Mouse (Mus musculus): ENCODE measurements around the gene Dnaja3.

Gene Dnaja3

GRCm38 (mm10) chr16:4725266-4725665 lies 85.5 kb downstream of the Dnaja3 start:
- DNase-seq (ENCODE audit: low spot score) = no peak

GRCm38 (mm10) chr16:4725780-4726527 lies 86.2 kb downstream of the Dnaja3 start, which contains the start of gene Hmox2:
Gene Hmox2, plus strand, starts transcription at chr16:4726361.
- DNase-seq (ENCODE audit: low spot score) = peak; percentile 90

GRCm38 (mm10) chr16:4726528-4727128 lies 86.8 kb downstream of the Dnaja3 start:
- DNase-seq (ENCODE audit: low spot score) = peak; percentile 34

GRCm38 (mm10) chr16:4727526-4727925 lies 87.7 kb downstream of the Dnaja3 start:
- no peak for DNase-seq (ENCODE audit: low spot score)

GRCm38 (mm10) chr16:4727963-4728362 lies 88.2 kb downstream of the Dnaja3 start:
- no peak for DNase-seq (ENCODE audit: low spot score)

DNA sequence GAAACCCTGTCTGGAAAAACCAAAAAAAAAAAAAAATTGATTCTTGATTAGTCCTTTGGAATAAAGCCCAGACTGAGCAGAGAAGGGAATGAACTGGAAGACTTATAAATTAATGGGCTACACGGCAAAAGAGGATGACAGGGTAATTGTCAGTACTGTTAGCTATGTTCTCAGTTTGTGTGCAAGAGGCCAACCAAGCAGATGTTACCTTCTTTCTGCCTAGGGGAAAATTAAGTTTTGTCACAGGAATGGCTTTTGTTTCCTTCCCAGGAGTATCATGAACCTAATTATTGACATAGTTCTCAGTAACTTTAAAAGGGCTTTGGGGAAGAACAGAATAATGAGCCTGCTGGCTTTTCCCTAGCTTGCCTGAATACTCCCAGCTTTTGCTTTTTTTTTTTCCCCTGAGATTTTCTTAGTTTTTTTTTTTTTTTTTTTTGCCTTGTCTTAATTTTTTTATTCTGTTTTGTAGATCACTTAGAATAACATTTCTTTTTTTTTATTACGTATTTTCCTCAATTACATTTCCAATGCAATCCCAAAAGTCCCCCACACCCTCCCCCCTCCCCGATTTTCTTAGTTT lies 91.1 kb downstream of the Dnaja3 start:
- no peak for DNase-seq (ENCODE audit: low spot score)

GRCm38 (mm10) chr16:4736262-4736661 lies 96.5 kb downstream of the Dnaja3 start:
- no peak for DNase-seq (ENCODE audit: low spot score)

DNA sequence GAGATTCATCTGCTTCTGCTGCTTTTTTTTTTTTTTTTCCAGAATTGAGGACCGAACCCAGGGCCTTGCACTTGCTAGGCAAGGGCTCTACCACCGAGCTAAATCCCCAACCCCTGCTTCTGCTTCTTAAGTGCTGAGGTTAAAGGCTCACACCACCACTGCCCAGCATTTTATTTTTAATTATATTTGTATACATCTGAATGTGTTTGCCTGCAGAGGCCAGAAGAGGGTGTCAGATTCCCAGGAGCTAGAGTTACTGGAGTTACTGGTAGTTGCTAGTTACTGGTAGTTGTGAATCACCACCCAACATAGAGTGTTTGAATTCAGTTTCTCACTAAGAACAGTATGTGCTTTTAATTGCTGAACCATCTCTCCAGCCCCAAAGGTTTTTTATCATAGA lies 100.2 kb downstream of the Dnaja3 start:
- no peak for DNase-seq (ENCODE audit: low spot score)

GRCm38 (mm10) chr16:4742186-4742585 lies 102.4 kb downstream of the Dnaja3 start:
- DNase-seq (ENCODE audit: low spot score) = no peak

GRCm38 (mm10) chr16:4752155-4752554 lies 112.4 kb downstream of the Dnaja3 start:
- DNase-seq (ENCODE audit: low spot score) = no peak

DNA sequence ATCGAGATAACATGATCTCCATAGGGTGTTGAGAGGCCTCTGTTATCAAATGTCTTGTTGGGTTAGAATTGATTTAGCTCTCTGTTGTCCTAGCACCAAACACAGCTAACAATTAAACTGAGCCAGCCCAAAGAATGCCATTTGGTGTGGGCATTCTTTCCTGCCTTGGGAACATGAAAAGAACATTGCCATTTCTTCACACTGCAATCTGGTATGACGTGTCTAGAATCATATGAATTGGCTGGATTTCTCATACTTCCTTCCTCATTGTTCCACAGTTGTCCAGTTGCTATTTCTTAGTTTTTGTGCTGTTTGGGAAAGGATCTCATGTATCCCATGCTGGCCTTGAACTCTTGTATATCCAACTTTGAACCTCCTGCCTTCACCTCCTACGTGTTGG lies 114.3 kb downstream of the Dnaja3 start:
- DNase-seq (ENCODE audit: low spot score) = no peak

DNA sequence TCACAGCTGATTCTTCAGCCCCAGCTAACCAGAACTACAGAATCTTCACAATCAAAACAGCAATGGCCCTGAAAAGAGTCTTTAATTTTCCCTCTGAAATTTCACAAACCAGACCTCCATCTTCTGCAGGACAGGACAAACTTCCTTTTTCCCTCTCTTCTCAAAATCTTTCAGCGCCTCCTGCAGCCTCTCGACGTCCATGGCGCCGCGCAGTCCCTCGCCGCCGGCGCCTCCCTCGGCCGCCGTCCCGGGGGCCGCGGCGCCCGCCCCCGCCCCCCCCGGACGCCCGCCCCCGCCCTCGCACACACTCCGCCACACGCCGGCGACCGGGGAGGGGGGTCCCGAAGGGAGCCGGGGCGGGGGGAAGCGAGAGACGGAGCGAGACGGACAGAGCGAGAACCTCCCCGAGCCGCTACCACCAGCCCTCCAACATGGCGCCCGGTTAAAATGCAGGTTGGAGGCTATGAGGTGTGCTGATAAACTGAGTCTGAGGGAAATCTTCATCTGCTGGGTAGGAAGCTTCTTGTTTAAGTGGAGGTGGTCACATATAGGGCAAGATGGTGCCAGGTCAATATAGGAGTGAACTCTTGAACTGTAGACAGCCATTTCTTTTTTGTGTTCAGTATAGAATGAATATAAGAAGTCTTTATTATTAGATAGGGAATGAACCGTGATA lies 117.0 kb downstream of the Dnaja3 start:
- peak; percentile 30 for DNase-seq (ENCODE audit: low spot score)

Data from c-Kit-positive CD71-positive TER-119-positive erythroid progenitor cells, embryonic 14.5 days (primary cell).